Mouse (Mus musculus) CH12.LX (cell line): ENCODE measurements around the gene Mmrn1. TPM values are rescaled to one million over a fixed set of nuclear protein-coding genes. Genes with fewer than 3 reads are reported as not detected.
"Not testable (repeated sequence)": the region's sequence is repeated elsewhere in the genome, so short reads cannot be mapped to it uniquely, and the experiment has no call there.

Source experiments
- DNase-seq: peaks from one replicate; pipeline ENCODE4 v3.0.0-alpha.2; 2013; ENCODE audit errors: extremely low read depth
- H3K27ac ChIP-seq: 2 replicates; pipeline ENCODE4 v1.5.1; 2012; ENCODE audit warnings: low read depth, mild to moderate bottlenecking, control low read depth, moderate library complexity; ENCODE audit not compliant: insufficient read depth
- H3K27me3 ChIP-seq: replicated peaks from 2 replicates; pipeline ENCODE3; 2012; ENCODE audit warnings: inconsistent platforms
- H3K36me3 ChIP-seq, 2 experiments: replicated peaks in 1 of 2; 2 replicates each; pipeline versions ENCODE3 to v1.6.1; 2012; ENCODE audit warnings: inconsistent platforms in 1 of 2, low read length in 1 of 2, mild to moderate bottlenecking in 1 of 2, mixed read lengths in 1 of 2, moderate library complexity in 1 of 2; ENCODE audit not compliant: control insufficient read depth in 1 of 2, insufficient read depth in 1 of 2
- H3K4me1 ChIP-seq, 2 experiments: 2 replicates each; pipeline ENCODE4 v1.6.1; 2012; ENCODE audit warnings: inconsistent platforms in 1 of 2, moderate library complexity in 1 of 2; ENCODE audit not compliant: insufficient read depth in 2 of 2, control insufficient read depth in 1 of 2
- H3K4me2 ChIP-seq: 2 replicates; pipeline ENCODE4 v1.6.1; 2012; ENCODE audit warnings: low read depth, mild to moderate bottlenecking, control low read depth; ENCODE audit not compliant: poor library complexity, insufficient read depth, severe bottlenecking
- H3K4me3 ChIP-seq, 3 experiments: fragments of 150-350 bp in 1 of 3; sonication (generic) in 1 of 3; replicated peaks in 1 of 3; 2 replicates each; pipeline versions ENCODE3 to v1.5.1; 2011 to 2012; ENCODE audit warnings: low read depth in 2 of 3, low read length in 2 of 3, mild to moderate bottlenecking in 2 of 3, moderate library complexity in 2 of 3, control low read depth in 1 of 3, improper control_type of control experiment in 1 of 3, inconsistent platforms in 1 of 3, mixed read lengths in 1 of 3; ENCODE audit not compliant: poor library complexity in 1 of 3
- H3K79me2 ChIP-seq: replicated peaks from 2 replicates; pipeline ENCODE4 v1.6.1; 2012; ENCODE audit warnings: mild to moderate bottlenecking, moderate library complexity; ENCODE audit not compliant: control insufficient read depth, poor library complexity, insufficient read depth, severe bottlenecking; ENCODE audit errors: extremely low read depth
- H3K9ac ChIP-seq: 2 replicates; pipeline ENCODE4 v1.6.1; 2012; ENCODE audit warnings: low read depth, mild to moderate bottlenecking, control low read depth, moderate library complexity; ENCODE audit not compliant: insufficient read depth
- H3K9me3 ChIP-seq: replicated peaks from 2 replicates; pipeline ENCODE3; 2012; ENCODE audit warnings: low read length, inconsistent platforms, mixed read lengths
- CHD2 ChIP-seq: IDR thresholded peaks from 2 replicates; pipeline ENCODE4 v1.6.1; 2011; ENCODE audit warnings: low read length, improper control_type of control experiment
- ELF1 ChIP-seq: IDR thresholded peaks from 2 replicates; pipeline ENCODE4 v1.6.1; 2014; ENCODE audit warnings: low read depth, mild to moderate bottlenecking, inconsistent platforms, low read length, improper control_type of control experiment
- ETS1 ChIP-seq: conservative IDR thresholded peaks from 2 replicates; pipeline ENCODE4 v1.6.1; 2012; ENCODE audit warnings: low read depth, mild to moderate bottlenecking, inconsistent platforms, low read length, improper control_type of control experiment, moderate library complexity
- KAT2A ChIP-seq: IDR thresholded peaks from 2 replicates; pipeline ENCODE4 v1.6.1; 2012; ENCODE audit warnings: low read length, improper control_type of control experiment, inconsistent platforms; ENCODE audit not compliant: insufficient replicate concordance
- MAZ ChIP-seq: IDR thresholded peaks from 2 replicates; pipeline ENCODE4 v1.6.1; 2012; ENCODE audit warnings: low read depth, mild to moderate bottlenecking, inconsistent platforms, low read length, improper control_type of control experiment, moderate library complexity
- MEF2A ChIP-seq: IDR thresholded peaks from 2 replicates; pipeline ENCODE4 v1.6.1; 2014; ENCODE audit warnings: low read depth, mild to moderate bottlenecking, inconsistent platforms, low read length, improper control_type of control experiment, borderline replicate concordance
- MXI1 ChIP-seq: IDR thresholded peaks from 2 replicates; pipeline ENCODE4 v1.6.1; 2011; ENCODE audit warnings: mild to moderate bottlenecking, low read depth, low read length, improper control_type of control experiment
- NELFE ChIP-seq: IDR thresholded peaks from 2 replicates; pipeline ENCODE4 v1.6.1; 2011; ENCODE audit warnings: low read depth, low read length, improper control_type of control experiment
- POLR2AphosphoS2 ChIP-seq: IDR thresholded peaks from 2 replicates; pipeline ENCODE4 v1.6.1; 2011; ENCODE audit warnings: low read depth, low read length, improper control_type of control experiment
- RCOR1 ChIP-seq: conservative IDR thresholded peaks from 2 replicates; pipeline ENCODE4 v1.6.1; 2012; ENCODE audit warnings: low read depth, mild to moderate bottlenecking, inconsistent platforms, low read length, improper control_type of control experiment
- TCF12 ChIP-seq: IDR thresholded peaks from 2 replicates; pipeline ENCODE4 v1.6.1; 2014; ENCODE audit warnings: low read depth, mild to moderate bottlenecking, inconsistent platforms, low read length, improper control_type of control experiment
- UBTF ChIP-seq: IDR thresholded peaks from 2 replicates; pipeline ENCODE4 v1.6.1; 2012; ENCODE audit warnings: low read depth, mild to moderate bottlenecking, inconsistent platforms, low read length, improper control_type of control experiment, moderate library complexity
- ZC3H11A ChIP-seq: IDR thresholded peaks from 2 replicates; pipeline ENCODE4 v1.6.1; 2012; ENCODE audit warnings: low read depth, mild to moderate bottlenecking, inconsistent platforms, low read length, improper control_type of control experiment
- ZMIZ1 ChIP-seq: IDR thresholded peaks from 2 replicates; pipeline ENCODE4 v1.6.1; 2012; ENCODE audit warnings: low read depth, mild to moderate bottlenecking, inconsistent platforms, low read length, improper control_type of control experiment
- dilution Hi-C: fragments of 300-500 bp; cut with MboI; formaldehyde crosslinking; loops from 2 replicates; pipeline ENCODE4 v1.14.3; 2020; ENCODE audit warnings: low sequenced_read_pairs; ENCODE audit not compliant: extremely low pct_unique_long_range_greater_than_20kb, extremely low pct_ligation_motif_present
- in situ Hi-C: fragments of 300-500 bp; cut with MboI; formaldehyde crosslinking; loops from 3 replicates; pipeline ENCODE4 v1.14.3; 2019; ENCODE audit warnings: low sequenced_read_pairs, low pct_ligation_motif_present, low pct_unique_long_range_greater_than_20kb, mixed read lengths
- polyA plus RNA-seq: library from polyadenylated mRNA; unstranded; fragments of >175 nt; gene quantifications from 2 replicates; pipeline ENCODE4 v1.2.1, GENCODE M21; 2012; ENCODE audit warnings: low read depth; ENCODE audit not compliant: insufficient read length
- total RNA-seq, 2 experiments: library from RNA; depleted of rRNA; stranded (reverse); fragments of 300-350 nt in 1 of 2; fragments of >200 nt in 1 of 2; gene quantifications; 2 replicates each; pipeline ENCODE4 v1.2.3; 2012 to 2014

The Mmrn1 gene
- not detected in 2 replicates for total RNA-seq (2012; rRNA removed)
- total RNA-seq (2014; rRNA removed): not detected in 2 replicates
- polyA plus RNA-seq: not detected in 2 replicates

DNA sequence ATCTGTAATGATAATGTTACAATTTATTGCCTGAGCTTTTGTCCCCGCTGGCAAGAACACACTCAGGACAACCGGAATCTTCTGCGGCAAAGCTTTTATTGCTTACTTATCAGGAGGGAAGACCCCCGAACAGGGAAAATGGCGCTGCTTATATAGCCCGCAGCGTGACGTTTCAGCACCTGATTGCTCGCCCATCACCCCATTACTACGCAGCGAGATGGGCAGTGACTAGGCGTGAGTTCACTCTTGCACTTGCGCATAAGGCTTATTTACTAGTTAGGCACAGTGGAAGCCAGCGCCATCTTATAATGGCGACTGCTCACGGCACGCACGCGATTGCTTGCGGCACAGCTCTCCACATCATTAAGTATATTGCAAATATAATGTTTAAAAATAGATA lies at the start of gene Mmrn1:
Gene Mmrn1 (plus strand): TSS at position 301 of the 400 bp plus-strand sequence.
- H3K4me2 ChIP-seq, DNase-seq, H3K79me2 ChIP-seq, in situ Hi-C loops, H3K4me1 ChIP-seq, H3K36me3 ChIP-seq, H3K27me3 ChIP-seq, H3K4me3 ChIP-seq, H3K9ac ChIP-seq, H3K27ac ChIP-seq, dilution Hi-C loops: not testable (repeated sequence)
- peaks cover 18% of the 10 kb centered on the region for H3K9me3 ChIP-seq

DNA sequence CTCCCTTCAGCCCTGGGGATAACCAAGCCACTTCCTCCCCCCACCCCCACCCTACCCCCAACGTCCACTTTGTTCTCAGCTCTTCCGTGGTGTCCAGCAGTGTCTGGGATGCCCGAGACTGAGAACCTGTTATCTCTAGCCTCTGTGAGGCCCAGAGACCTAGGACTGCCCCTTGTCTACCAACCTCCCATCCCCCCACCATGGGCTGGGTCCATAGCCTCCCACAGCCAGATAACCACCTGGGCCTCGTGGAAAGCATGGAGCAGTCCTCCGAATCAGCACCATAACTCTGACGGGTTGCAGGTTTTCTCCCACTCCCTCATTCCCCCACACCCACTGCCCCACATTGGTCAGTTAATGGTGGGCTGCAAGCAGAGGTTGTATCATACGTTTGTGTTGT lies 44.4 kb upstream of the Mmrn1 start:
- no peak overlapping the region for H3K27ac ChIP-seq
- TF ChIP-seq ZC3H11A (no peak), TCF12 (no peak), ETS1 (no peak), MAZ (no peak), MEF2A (no peak), POLR2AphosphoS2 (no peak), CHD2 (no peak), UBTF (no peak), RCOR1 (no peak), KAT2A (no peak), NELFE (no peak), MXI1 (no peak)
- peaks cover 19% of the 10 kb centered on the region for H3K9me3 ChIP-seq
- H3K4me3 ChIP-seq: no peak overlapping the region
- H3K79me2 ChIP-seq: no peaks in the 10 kb centered on the region
- dilution Hi-C loops (no loop called here), in situ Hi-C loops (no loop called here)
- no peaks in the 10 kb centered on the region for H3K27me3 ChIP-seq
- no peak overlapping the region for H3K4me2 ChIP-seq
- H3K4me1 ChIP-seq: no peaks in the 10 kb centered on the region
- H3K9ac ChIP-seq: no peak overlapping the region
- DNase-seq: no peak
- no peaks in the 10 kb centered on the region for H3K36me3 ChIP-seq

DNA sequence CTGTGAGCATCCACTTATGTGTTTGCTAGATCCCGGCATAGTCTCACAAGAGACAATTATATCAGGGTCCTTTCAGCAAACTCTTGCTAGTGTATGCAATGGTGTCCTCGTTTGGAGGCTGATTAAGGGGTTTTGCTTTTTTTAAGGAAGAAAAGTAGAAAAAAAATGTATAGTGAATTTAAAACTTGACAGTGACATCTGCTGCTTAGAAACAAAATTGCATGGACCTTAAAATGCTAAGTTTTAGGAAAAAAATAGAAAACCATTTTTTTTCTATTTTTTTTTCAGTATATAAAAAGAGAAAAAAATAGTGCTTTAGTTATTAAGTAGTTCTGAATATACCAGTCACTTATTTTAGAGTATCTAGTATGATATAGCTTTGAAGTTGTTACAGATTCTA lies 43.2 kb upstream of the Mmrn1 start:
- no peak overlapping the region for H3K4me2 ChIP-seq
- H3K79me2 ChIP-seq: no peaks in the 10 kb centered on the region
- TF ChIP-seq UBTF (no peak), ZMIZ1 (no peak), POLR2AphosphoS2 (no peak), ELF1 (no peak)
- TF ChIP-seq, all 38 proteins: peak for 0
- no peak for DNase-seq
- no peaks in the 10 kb centered on the region for H3K36me3 ChIP-seq
- H3K27me3 ChIP-seq: no peaks in the 10 kb centered on the region
- dilution Hi-C loops (no loop called here), in situ Hi-C loops (no loop called here)
- H3K27ac ChIP-seq: no peak overlapping the region
- no peaks in the 10 kb centered on the region for H3K4me1 ChIP-seq
- no peak overlapping the region for H3K4me3 ChIP-seq
- H3K9me3 ChIP-seq: peaks cover 25% of the 10 kb centered on the region
- no peak overlapping the region for H3K9ac ChIP-seq
